Mouse (Mus musculus) gastrocnemius, adult 2 months (tissue): ENCODE measurements around the gene Tmco4. TPM values are rescaled to one million over a fixed set of nuclear protein-coding genes. Genes with fewer than 3 reads are reported as not detected.

Source experiments
- DNase-seq: peaks from one replicate; pipeline ENCODE4 v3.0.0; 2022
- H3K27ac ChIP-seq: fragments of 200-600 bp; 2 replicates; pipeline ENCODE4 v1.8.1; 2022; ENCODE audit warnings: mild to moderate bottlenecking
- H3K4me3 ChIP-seq: fragments of 200-600 bp; 2 replicates; pipeline ENCODE4 v1.8.1; 2022; ENCODE audit warnings: mild to moderate bottlenecking, moderate library complexity
- CTCF ChIP-seq: fragments of 200-600 bp; IDR thresholded peaks from 2 replicates; pipeline ENCODE4 v1.8.1; 2022; ENCODE audit warnings: antibody characterized with exemption, mild to moderate bottlenecking, moderate library complexity
- intact Hi-C: fragments of 180-260 bp; cut with DNase I; formaldehyde crosslinking; loops from one replicate; pipeline ENCODE4 v1.15.1; 2025
- total RNA-seq, 2 experiments: library from RNA; stranded (reverse); gene quantifications; 2 replicates each; pipeline ENCODE4 v1.2.3; 2021

Tmco4 gene
- total RNA-seq, 2 experiments from 2014 or later: 7.5 to 7.6 TPM

DNA sequence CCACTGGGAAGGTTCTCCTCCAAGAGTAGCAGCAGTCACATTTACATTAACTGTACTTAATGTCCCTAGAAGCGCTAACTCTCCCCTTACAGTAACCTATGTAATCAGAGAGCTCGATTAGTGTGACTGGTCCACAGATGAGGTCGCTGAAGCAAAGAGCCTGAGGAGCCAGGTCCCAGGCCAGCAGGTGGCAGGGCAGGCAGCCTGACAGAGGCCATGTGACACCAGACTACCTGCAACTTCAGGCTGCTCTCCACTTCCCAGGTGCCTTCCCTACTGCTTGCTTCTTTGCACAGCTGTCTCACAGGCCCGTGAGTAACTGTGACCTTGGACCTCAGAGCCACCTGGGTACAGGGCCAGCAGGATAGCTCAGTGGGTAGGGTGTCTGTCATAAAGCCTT, 61.9 kb downstream of the Tmco4 start:
- Histone ChIP-seq H3K4me3 (no peak overlapping the region), H3K27ac (no peak overlapping the region)
- no peak for DNase-seq
- peak; percentile 28; the same call in 1 of the 2 replicates for TF ChIP-seq CTCF
- intact Hi-C loops: no loop called here

DNA sequence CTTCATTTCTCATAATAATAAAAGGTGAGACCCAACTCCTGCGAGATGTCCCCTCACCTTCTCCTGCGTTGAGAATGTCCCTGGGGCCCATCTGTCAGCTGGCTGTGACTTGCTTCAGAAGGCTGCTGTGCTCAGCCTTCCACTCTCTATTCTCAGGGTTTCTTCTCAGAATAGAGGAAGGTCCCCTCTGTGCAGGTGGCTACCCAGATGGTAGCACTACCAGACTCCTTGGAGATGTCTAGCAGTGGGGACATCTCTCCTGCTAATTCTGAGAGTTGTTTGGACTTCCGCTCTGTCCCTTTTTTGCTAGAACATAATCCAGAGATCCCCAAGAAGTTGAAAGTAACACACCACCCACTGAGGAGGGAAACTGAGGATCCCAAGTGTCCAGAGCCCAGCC, 62.3 kb downstream of the Tmco4 start:
- DNase-seq: no peak
- intact Hi-C loops: no loop called here
- no peak overlapping the region for H3K4me3 ChIP-seq
- no peak for TF ChIP-seq CTCF
- H3K27ac ChIP-seq: no peak overlapping the region

DNA sequence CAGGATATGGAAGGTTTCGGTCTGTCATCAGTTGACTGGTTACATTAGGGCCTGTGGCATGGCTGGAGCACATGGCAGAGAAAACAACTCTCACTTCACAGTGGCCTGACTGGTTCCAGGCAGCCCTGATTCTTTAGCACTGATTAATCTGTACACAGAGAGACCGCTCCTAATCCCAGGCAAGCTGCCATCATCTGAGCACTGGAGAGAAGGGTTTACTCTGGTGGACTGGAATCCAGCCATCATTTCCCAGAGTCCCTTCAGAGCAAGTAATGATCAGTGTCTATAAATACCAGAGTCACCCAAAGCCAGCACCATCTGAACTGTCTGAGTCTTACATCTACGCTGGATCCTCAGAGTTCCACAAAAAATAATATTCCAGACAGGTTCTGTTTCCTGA, 63.1 kb downstream of the Tmco4 start:
- intact Hi-C loops: no loop called here
- peak; percentile 39 for DNase-seq
- Histone ChIP-seq H3K27ac (no peak overlapping the region), H3K4me3 (no peak overlapping the region)
- no peak for TF ChIP-seq CTCF

DNA sequence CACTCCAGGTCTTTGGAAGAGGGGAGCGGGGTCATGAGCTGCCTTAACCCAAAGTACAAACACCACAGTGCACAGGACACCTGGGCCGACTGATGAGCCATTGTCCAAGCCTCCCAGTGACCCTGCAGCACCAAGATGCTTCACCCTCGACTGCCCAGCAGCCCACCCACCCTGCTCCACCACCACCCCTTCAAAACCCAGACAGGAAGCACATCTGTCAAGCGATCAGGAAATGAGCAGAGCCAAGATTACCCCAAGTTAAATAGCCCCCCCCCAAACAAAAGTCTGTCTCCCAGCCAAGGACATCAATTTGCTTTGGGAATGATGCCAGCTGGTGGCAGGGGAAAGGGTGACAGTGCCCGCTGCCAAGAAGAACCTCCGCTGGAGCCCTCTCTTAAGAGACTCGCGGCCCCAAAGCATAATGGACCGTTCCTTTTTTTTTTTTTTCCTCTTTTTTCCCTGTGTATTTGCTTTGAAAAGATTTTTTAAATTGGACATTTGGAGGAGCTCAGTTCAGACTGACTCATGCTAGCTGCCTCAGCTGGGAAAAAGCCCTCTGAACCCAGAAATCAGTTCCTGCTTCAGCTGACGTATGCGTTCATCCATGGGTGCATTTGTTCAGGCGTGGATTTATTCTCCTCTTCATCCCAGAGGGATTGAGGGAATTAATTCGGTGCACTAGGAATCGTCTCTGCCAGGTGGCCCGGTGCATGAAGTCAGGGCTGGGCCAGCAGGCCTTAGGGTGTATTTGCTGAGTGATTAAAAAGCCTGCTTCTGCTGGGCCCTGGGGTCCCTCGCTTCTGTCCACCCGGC, 65.3 kb downstream of the Tmco4 start:
- H3K27ac ChIP-seq: peak overlapping the region; percentile 44; the same call in 1 of the 2 replicates
- intact Hi-C loops: no loop called here

DNA sequence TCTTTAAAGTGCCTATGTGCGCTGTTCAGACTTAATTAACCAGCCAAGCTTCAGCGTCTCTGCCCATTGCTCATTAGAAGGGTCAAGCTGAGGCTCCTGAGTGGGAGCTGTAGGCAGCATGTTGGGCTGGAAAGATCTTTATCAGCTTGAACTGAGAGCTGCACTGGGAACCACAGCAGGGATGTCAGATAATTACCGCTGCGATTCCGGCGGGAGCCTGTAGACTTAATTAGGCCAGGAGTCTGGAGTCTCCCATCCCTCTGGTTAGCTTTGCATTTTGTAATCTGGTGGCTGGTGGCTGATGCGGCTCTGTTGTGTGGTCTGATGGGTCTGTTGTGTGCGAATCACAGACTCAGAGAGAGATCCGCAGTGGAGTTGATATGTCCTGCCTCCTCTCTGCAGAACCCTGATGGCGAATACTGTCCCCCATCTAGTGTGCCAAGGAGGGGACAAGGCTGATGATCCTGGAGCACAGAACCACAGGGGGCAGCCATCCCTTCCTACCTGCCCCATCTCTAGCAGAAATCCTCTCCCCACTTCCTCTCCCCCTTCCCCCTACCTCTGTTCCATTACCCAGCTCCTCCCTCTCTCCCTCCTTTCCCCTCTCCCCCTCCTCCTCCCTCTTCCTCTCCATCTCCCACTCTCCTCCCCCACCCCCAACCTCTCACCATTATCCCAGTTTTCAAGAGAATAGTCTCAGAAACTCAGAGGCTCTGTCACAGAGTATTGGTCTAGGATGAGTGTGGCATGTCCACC, 67.6 kb downstream of the Tmco4 start:
- TF ChIP-seq CTCF: no peak

More for the DNA sequence above, 65.3 kb downstream of the Tmco4 start:
- no peak for TF ChIP-seq CTCF
- DNase-seq: no peak
- no peak overlapping the region for H3K4me3 ChIP-seq

DNA sequence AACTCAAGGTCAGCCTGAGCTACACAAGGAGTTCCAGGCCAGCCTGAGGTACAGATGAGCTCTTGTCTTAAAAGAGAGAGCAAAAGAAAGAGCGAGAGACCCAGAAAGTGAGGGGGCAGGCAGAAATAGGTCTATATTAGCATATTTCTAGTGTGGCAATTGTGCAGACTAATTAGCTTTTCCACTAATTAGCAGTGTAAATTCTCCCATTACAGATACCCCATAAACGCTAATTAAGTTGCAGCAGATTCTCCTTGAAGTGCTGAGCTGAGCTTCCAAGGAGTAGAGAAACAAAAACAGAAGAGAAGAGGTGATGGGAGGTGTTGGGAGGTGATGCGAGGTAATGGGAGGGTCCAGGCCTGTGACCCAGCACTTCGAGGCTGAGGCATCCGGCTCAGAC, 69.9 kb downstream of the Tmco4 start:
- intact Hi-C loops: no loop called here
- no peak for TF ChIP-seq CTCF
- DNase-seq: no peak
- no peak overlapping the region for H3K4me3 ChIP-seq
- H3K27ac ChIP-seq: no peak overlapping the region

More for the DNA sequence above, 67.6 kb downstream of the Tmco4 start:
- intact Hi-C loops: no loop called here
- no peak overlapping the region for H3K4me3 ChIP-seq
- no peak overlapping the region for H3K27ac ChIP-seq
- DNase-seq: no peak

DNA sequence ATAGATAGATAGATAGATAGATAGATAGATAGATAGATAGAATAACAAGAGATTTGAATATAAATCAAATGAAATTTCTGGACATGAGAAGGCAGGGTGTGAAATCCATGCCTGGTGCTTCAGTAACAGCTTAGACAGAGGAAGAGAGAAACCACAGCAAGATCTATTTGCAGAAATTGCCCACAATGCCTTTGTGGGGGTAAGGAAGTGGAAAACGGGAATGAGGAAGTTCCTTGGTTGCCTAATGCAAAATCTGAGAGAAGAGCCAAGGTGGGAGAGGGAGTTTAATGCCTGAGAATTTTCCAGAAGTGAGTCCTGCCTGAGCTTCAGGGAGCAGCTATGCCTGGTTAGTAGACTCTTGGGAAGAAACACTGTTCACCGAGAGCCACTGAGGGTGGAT, 70.9 kb downstream of the Tmco4 start:
- H3K4me3 ChIP-seq: no peak overlapping the region
- no peak for DNase-seq
- TF ChIP-seq CTCF: no peak
- intact Hi-C loops: no loop called here
- H3K27ac ChIP-seq: no peak overlapping the region

DNA sequence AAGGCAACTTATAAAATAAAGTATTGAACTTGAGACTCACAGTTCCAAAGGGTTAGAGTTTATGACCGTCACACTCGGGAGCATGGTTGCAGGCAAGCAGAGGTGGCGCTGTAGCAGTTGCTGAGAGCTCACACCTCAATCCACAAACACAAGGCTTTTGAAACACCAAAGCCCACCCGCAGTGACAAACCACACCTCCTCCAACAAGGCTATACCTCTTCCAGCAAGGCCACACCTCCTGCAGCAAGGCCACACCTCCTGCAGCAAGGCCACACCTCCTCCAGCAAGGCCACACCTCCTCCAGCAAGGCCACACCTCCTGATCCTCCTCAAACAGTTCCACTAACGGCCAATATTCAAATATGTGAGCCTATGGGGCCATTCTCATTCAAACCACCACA, 71.9 kb downstream of the Tmco4 start:
- DNase-seq: no peak
- intact Hi-C loops: no loop called here
- TF ChIP-seq CTCF: no peak
- Histone ChIP-seq H3K27ac (no peak overlapping the region), H3K4me3 (no peak overlapping the region)

DNA sequence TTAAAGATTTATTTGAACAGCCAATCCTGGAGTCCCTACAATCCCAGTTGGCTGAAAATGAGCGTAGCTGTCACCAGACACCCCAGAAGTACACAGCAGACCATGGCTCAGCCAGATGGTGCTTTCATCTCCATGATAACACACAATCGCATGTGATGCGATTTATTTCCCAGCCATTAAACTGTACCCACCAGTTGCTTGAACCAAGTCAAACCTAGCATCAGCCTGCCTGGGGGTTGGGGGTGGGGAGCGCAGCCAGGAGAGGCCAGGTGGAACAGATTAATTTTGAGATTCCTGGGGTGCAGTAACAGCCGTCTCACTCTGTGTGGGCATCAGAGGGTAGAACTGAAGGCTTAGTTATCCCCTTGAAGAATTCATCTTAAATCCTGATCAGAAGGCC, 73.7 kb downstream of the Tmco4 start:
- no peak for TF ChIP-seq CTCF

DNA sequence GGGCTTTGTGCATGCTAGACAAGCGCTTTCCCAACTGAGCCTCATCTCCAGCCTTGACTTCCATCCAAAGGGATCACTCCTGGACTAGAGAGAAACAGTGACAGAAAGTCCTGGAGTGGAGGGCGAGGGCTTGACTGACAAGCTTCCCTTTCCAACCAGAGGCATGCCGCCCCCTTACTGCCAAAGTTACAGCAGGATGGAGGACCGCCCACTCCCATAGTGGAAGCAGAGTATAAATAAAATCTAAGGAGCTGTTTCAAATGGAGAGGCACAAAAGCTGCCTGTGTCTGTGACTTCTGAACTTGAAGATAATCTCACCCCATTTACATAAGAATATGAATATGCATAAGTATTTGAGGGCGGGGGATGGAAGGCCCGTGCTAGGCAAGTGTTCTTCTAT, 75.8 kb downstream of the Tmco4 start:
- Histone ChIP-seq H3K4me3 (no peak overlapping the region), H3K27ac (no peak overlapping the region)
- TF ChIP-seq CTCF: no peak
- intact Hi-C loops: no loop called here
- no peak for DNase-seq

More for the DNA sequence above, 73.7 kb downstream of the Tmco4 start:
- Histone ChIP-seq H3K27ac (no peak overlapping the region), H3K4me3 (no peak overlapping the region)
- DNase-seq: no peak
- intact Hi-C loops: no loop called here

DNA sequence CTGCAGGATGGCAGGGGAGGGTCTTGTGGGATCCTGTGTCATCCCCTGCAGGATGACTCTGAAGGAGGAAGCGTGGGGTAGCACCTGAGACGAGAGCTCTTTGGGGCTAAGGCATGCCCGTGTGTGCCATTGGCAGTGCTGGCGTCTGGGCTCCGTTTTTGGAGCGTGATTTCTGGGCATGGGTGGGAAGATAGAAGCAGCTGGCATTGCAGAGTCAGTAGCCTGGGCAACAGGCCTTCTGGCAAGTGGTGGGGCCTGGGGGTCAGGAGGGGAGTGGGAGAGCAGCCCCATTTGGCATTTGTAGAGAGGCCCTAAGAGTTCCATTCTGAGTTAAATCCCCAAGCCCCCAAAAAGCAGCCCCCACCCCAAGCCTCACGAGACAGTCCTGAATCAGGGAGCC, 80.1 kb downstream of the Tmco4 start:
- TF ChIP-seq CTCF: no peak
- H3K4me3 ChIP-seq: no peak overlapping the region
- H3K27ac ChIP-seq: no peak overlapping the region
- intact Hi-C loops: no loop called here
- DNase-seq: no peak

DNA sequence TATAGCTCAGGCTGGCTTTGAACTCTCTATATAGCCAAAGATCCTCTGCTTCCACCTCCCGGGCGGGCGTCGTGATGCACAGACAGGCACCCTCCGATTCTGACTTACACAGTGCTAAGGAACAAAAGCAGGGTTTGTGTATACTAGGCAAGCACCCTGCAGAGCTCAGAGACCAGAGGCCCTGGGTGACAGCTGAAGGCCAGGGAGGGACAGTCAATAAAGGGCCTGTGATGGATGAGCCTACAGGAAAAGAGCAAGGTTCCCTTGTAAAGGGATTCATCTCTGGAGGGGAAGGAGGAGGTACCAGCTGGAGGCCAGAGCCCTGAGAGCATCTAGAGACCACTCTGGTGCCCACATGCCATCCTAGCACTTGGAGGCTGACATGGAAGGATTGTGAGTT, 80.7 kb downstream of the Tmco4 start:
- Histone ChIP-seq H3K4me3 (no peak overlapping the region), H3K27ac (no peak overlapping the region)
- no peak for TF ChIP-seq CTCF
- intact Hi-C loops: no loop called here
- DNase-seq: no peak

DNA sequence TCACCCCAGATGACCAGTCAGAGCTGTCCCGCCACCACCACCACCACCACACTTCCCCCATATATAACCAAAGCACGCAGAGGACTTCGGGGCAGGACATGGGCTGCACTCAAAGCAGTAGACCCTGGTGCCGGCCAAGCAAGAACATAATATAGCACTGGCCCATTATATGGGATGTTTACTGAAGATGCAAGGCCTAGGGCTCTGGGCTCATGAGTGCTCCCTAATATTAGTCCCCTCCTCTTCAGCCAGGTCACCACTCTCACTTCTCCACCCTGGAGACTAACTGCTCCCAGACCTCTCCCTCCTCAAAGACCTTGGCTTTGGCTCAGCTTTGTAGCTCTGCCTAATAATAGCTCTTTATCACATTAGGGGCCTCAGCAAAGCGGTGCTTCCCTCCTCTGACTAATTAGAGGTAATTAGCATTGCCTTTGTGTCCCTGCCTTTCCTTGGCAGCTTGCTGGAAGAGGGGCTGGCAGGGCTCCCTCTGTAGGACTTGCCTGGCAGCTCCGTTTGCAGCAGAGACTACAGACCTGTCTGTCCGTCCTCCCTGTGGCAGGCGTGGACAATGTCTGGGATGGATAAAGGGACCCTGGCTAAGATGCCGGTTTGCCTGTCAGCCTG, 81.7 kb downstream of the Tmco4 start:
- Histone ChIP-seq H3K4me3 (no peak overlapping the region), H3K27ac (no peak overlapping the region)
- DNase-seq: no peak
- intact Hi-C loops: no loop called here
- TF ChIP-seq CTCF: no peak; the same call in 1 of the 2 replicates
